Mouse (Mus musculus) limb, embryonic 13.5 days (tissue): ENCODE results near the gene Rrp7a. TPM values are rescaled to one million over a fixed set of nuclear protein-coding genes. Genes with fewer than 3 reads are reported as not detected.

ENCODE experiments used
- ATAC-seq: fragments of 200-750 bp; cut with Nextera tagmentation; 2 replicates; pipeline ENCODE4 v1.8.0; 2017; ENCODE audit warnings: low read depth, moderate number of reproducible peaks, moderate TSS enrichment; ENCODE audit not compliant: low FRiP score
- H3K27ac ChIP-seq: fragments of 300-500 bp; sonication (generic); 2 replicates; pipeline ENCODE4 v1.5.1; 2015; ENCODE audit warnings: inconsistent platforms, mild to moderate bottlenecking, moderate library complexity
- H3K27me3 ChIP-seq: fragments of 300-500 bp; sonication (generic); 2 replicates; pipeline ENCODE4 v1.6.1; 2015; ENCODE audit warnings: mild to moderate bottlenecking, inconsistent platforms
- H3K36me3 ChIP-seq: fragments of 300-500 bp; sonication (generic); 2 replicates; pipeline ENCODE4 v1.6.1; 2015; ENCODE audit warnings: inconsistent platforms, mild to moderate bottlenecking, moderate library complexity
- H3K4me1 ChIP-seq: fragments of 300-500 bp; sonication (generic); 2 replicates; pipeline ENCODE4 v1.6.1; 2015; ENCODE audit warnings: inconsistent platforms
- H3K4me2 ChIP-seq: fragments of 300-500 bp; sonication (generic); replicated peaks from 2 replicates; pipeline ENCODE4 v1.6.1; 2015; ENCODE audit warnings: inconsistent platforms, mild to moderate bottlenecking, moderate library complexity
- H3K4me3 ChIP-seq: fragments of 300-500 bp; sonication (generic); 2 replicates; pipeline ENCODE4 v1.5.1; 2015; ENCODE audit warnings: moderate library complexity, mild to moderate bottlenecking, inconsistent platforms
- H3K9ac ChIP-seq: fragments of 300-500 bp; sonication (generic); 2 replicates; pipeline ENCODE4 v1.6.1; 2015; ENCODE audit warnings: mild to moderate bottlenecking, inconsistent platforms
- H3K9me3 ChIP-seq: fragments of 300-500 bp; sonication (generic); 2 replicates; pipeline ENCODE4 v1.6.1; 2016; ENCODE audit warnings: inconsistent platforms
- WGBS: fragments of 180-500 bp; shearing (Covaris S2); methylation state at CpG from one replicate; pipeline ENCODE4 v1.1.7; 2015; 5-methylcytosine and 5-hydroxymethylcytosine counted together
- polyA plus RNA-seq: library from polyadenylated mRNA; unstranded; fragments of >200 nt; fragmentation: Nextera tagmentation; extraction: Ambion mirVana; gene quantifications from 2 replicates; pipeline ENCODE4 v1.2.1, GENCODE M21; 2015

Rrp7a gene
- polyA plus RNA-seq, 1 experiment from 2014 or later: 63.9 TPM

DNA sequence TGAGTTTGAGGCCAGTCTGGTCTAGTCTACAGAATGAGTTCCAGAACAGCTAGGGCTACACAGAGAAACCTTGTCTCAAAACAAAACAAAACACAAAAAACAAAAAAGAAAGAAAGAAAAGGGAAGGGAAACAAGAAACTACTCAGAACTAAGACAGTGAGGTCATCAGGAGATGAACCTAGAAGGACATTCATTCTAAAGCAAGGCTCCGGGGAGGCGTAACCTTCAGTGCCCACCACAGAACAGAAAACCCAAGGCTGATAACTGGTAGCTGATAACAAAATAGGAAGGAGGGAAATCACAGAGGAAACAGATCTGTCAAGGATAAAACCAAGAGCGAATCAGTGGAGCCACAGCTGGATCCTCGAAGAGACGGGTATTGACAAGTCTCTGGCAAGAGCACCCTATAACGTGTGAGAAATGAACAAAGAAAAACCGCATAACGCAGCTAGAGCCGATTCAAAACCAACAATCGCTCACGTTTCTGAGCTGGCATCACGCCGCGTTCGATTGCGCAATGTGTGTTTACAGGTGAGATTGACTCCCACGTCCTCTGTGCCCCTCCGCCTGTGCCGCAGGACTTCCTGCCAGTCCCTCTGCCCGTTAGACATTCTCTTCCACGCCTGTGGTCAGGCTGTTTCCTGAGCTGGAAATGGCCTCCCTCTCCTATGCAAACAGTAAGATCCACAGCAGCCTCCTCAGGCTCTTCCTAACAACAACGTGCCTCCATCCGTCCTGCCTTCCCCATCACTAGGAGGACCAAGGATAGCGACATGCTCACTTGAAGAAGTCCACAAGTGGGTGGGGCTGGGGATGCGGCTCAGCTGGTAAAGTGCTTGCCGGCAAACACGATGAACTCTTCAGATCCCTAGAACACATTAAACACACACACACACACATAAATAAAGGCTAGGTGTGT, 46.7 kb downstream of the Rrp7a start:
- Histone ChIP-seq H3K36me3 (no peaks in the 10 kb centered on the region), H3K4me2 (no peak overlapping the region), H3K4me3 (no peak overlapping the region), H3K4me1 (no peaks in the 10 kb centered on the region), H3K27ac (no peak overlapping the region), H3K9me3 (no peaks in the 10 kb centered on the region), H3K27me3 (peaks cover 17% of the 10 kb centered on the region), H3K9ac (no peak overlapping the region)
- WGBS: 64% methylated on average over 27 of the region's 27 CpGs
- ATAC-seq: no peak

GRCm38 (mm10) chr15:83074179-83074578, 48.4 kb downstream of the Rrp7a start:
- no peak overlapping the region for H3K4me2 ChIP-seq
- H3K4me3 ChIP-seq: no peak overlapping the region
- no peaks in the 10 kb centered on the region for H3K9me3 ChIP-seq
- peaks cover 17% of the 10 kb centered on the region for H3K27me3 ChIP-seq
- WGBS: 83% methylated on average over 4 of the region's 4 CpGs
- H3K9ac ChIP-seq: no peak overlapping the region
- H3K4me1 ChIP-seq: peaks cover 5% of the 10 kb centered on the region; the same call in 1 of the 2 replicates
- H3K27ac ChIP-seq: no peak overlapping the region
- no peak for ATAC-seq
- no peaks in the 10 kb centered on the region for H3K36me3 ChIP-seq

GRCm38 (mm10) chr15:83071752-83072151, 50.8 kb downstream of the Rrp7a start:
- ATAC-seq: no peak
- Histone ChIP-seq H3K27ac (no peak overlapping the region), H3K9me3 (no peaks in the 10 kb centered on the region), H3K9ac (no peak overlapping the region), H3K4me3 (no peak overlapping the region), H3K4me2 (no peak overlapping the region), H3K27me3 (peaks cover 11% of the 10 kb centered on the region; the same call in 1 of the 2 replicates), H3K36me3 (no peaks in the 10 kb centered on the region), H3K4me1 (peaks cover 5% of the 10 kb centered on the region; the same call in 1 of the 2 replicates)
- WGBS: 87% methylated on average over 5 of the region's 5 CpGs

- Histone ChIP-seq H3K9ac (no peak overlapping the region), H3K27ac (no peak overlapping the region), H3K9me3 (no peaks in the 10 kb centered on the region), H3K4me2 (no peak overlapping the region), H3K4me3 (no peak overlapping the region), H3K4me1 (peaks cover 5% of the 10 kb centered on the region; the same call in 1 of the 2 replicates), H3K27me3 (peaks cover 4% of the 10 kb centered on the region; the same call in 1 of the 2 replicates), H3K36me3 (no peaks in the 10 kb centered on the region)
- ATAC-seq: peak; percentile 81
- 50% methylated on average over 3 of the region's 3 CpGs for WGBS
Observed at GRCm38 (mm10) chr15:83070942-83071341, 51.7 kb downstream of the Rrp7a start.

GRCm38 (mm10) chr15:83068270-83068669, 54.3 kb downstream of the Rrp7a start:
- Histone ChIP-seq H3K4me2 (no peak overlapping the region), H3K27ac (no peak overlapping the region), H3K9ac (no peak overlapping the region), H3K36me3 (no peaks in the 10 kb centered on the region), H3K4me1 (peaks cover 5% of the 10 kb centered on the region; the same call in 1 of the 2 replicates), H3K27me3 (no peaks in the 10 kb centered on the region), H3K9me3 (no peaks in the 10 kb centered on the region), H3K4me3 (no peak overlapping the region)
- no peak for ATAC-seq
- WGBS: 87% methylated on average over 5 of the region's 5 CpGs

GRCm38 (mm10) chr15:83065543-83065942, 57.1 kb downstream of the Rrp7a start:
- 71% methylated on average over 4 of the region's 4 CpGs for WGBS
- Histone ChIP-seq H3K9ac (no peak overlapping the region), H3K36me3 (no peaks in the 10 kb centered on the region), H3K27me3 (no peaks in the 10 kb centered on the region; the same call in 1 of the 2 replicates), H3K27ac (no peak overlapping the region), H3K4me1 (peaks cover 10% of the 10 kb centered on the region), H3K4me3 (no peak overlapping the region), H3K4me2 (no peak overlapping the region), H3K9me3 (no peaks in the 10 kb centered on the region)
- ATAC-seq: no peak

Other genes starting within 250 kb of the Rrp7a start
- 13.9 and 14.3 TPM in 2 replicates for gene Tcf20, start 134.9 kb downstream of the Rrp7a start, polyA plus RNA-seq
- gene Nfam1, start 89.5 kb downstream of the Rrp7a start, polyA plus RNA-seq: 3.4 TPM in 2 replicates
- gene Serhl, start 33.3 kb downstream of the Rrp7a start, polyA plus RNA-seq: 58.9 and 59.5 TPM in 2 replicates
- 158 and 165 TPM in 2 replicates for gene Poldip3, start 26.6 kb upstream of the Rrp7a start, polyA plus RNA-seq
- gene Cyb5r3, start 49.8 kb upstream of the Rrp7a start, polyA plus RNA-seq: 108 and 110 TPM in 2 replicates
- 1.0 TPM in 2 replicates for gene A4galt, start 129.0 kb upstream of the Rrp7a start, polyA plus RNA-seq
- gene Arfgap3, start 227.4 kb upstream of the Rrp7a start, polyA plus RNA-seq: 52.8 and 52.9 TPM in 2 replicates